Mouse (Mus musculus): Measurements from ENCODE around the gene Iqsec1. TPM values are rescaled to one million over a fixed set of nuclear protein-coding genes. Genes with fewer than 3 reads are reported as not detected.

The Iqsec1 gene
- polyA plus RNA-seq, 1 experiment from 2014 or later, result 2.6 TPM

GRCm38 (mm10) chr6:90720201-90720600 lies 268.3 kb downstream of the Iqsec1 start:
- H3K36me3 ChIP-seq, result no peaks in the 10 kb centered on the region
- peaks cover 38% of the 10 kb centered on the region for H3K4me1 ChIP-seq (replicated peaks)
- no peak overlapping the region for H3K4me3 ChIP-seq (replicated peaks)
- H3K4me2 ChIP-seq, result no peak overlapping the region
- H3K27me3 ChIP-seq, result no peaks in the 10 kb centered on the region
- no peak overlapping the region for H3K27ac ChIP-seq
- WGBS (ENCODE audit: insufficient replicate concordance), result 29% methylated on average over 3 of the region's 3 CpGs
- ATAC-seq (ENCODE audit: low read depth), result no peak
- no peak overlapping the region for H3K9ac ChIP-seq
- no peaks in the 10 kb centered on the region for H3K9me3 ChIP-seq (replicated peaks)
- DNase-seq, result no peak

- DNase-seq (no peak), ATAC-seq (ENCODE audit: low read depth) (no peak)
- Histone ChIP-seq H3K36me3 (no peaks in the 10 kb centered on the region), H3K27ac (no peak overlapping the region), H3K4me3 (replicated peaks) (no peak overlapping the region), H3K4me1 (replicated peaks) (peaks cover 46% of the 10 kb centered on the region), H3K9ac (no peak overlapping the region), H3K9me3 (replicated peaks) (no peaks in the 10 kb centered on the region), H3K4me2 (no peak overlapping the region), H3K27me3 (no peaks in the 10 kb centered on the region)
- 75% methylated on average over 6 of the region's 6 CpGs for WGBS (ENCODE audit: insufficient replicate concordance)
These were observed 269.1 kb downstream of the Iqsec1 start for GRCm38 (mm10) chr6:90719402-90719801.

GRCm38 (mm10) chr6:90718477-90718876 lies 270.0 kb downstream of the Iqsec1 start:
- WGBS (ENCODE audit: insufficient replicate concordance), result 84% methylated on average over 3 of the region's 3 CpGs
- no peak overlapping the region for H3K4me2 ChIP-seq
- H3K4me3 ChIP-seq (replicated peaks), result no peak overlapping the region
- DNase-seq (no peak), ATAC-seq (ENCODE audit: low read depth) (no peak)
- H3K9me3 ChIP-seq (replicated peaks), result no peaks in the 10 kb centered on the region
- H3K9ac ChIP-seq, result no peak overlapping the region
- H3K27me3 ChIP-seq, result no peaks in the 10 kb centered on the region
- peaks cover 56% of the 10 kb centered on the region for H3K4me1 ChIP-seq (replicated peaks)
- 0 out of 2 replicates have a peak, but pooled peaks cover 2% of the 10 kb centered on the region for H3K36me3 ChIP-seq
- no peak overlapping the region for H3K27ac ChIP-seq

GRCm38 (mm10) chr6:90717711-90718110 lies 270.8 kb downstream of the Iqsec1 start:
- H3K4me3 ChIP-seq (replicated peaks), result no peak overlapping the region
- DNase-seq, result no peak
- 0 out of 2 replicates have a peak, but pooled peaks cover 6% of the 10 kb centered on the region for H3K36me3 ChIP-seq
- ATAC-seq (ENCODE audit: low read depth), result no peak
- WGBS (ENCODE audit: insufficient replicate concordance), result 37% methylated on average over 1 of the region's 1 CpGs
- no peaks in the 10 kb centered on the region for H3K27me3 ChIP-seq
- H3K4me2 ChIP-seq, result no peak overlapping the region
- H3K4me1 ChIP-seq (replicated peaks), result peaks cover 63% of the 10 kb centered on the region
- H3K9ac ChIP-seq, result no peak overlapping the region
- no peak overlapping the region for H3K27ac ChIP-seq
- H3K9me3 ChIP-seq (replicated peaks), result no peaks in the 10 kb centered on the region

- Histone ChIP-seq H3K27ac (no peak overlapping the region), H3K4me1 (replicated peaks) (peaks cover 72% of the 10 kb centered on the region), H3K4me2 (peak overlapping the region; percentile 92), H3K9me3 (replicated peaks) (no peaks in the 10 kb centered on the region), H3K36me3 (0 out of 2 replicates have a peak, but pooled peaks cover 6% of the 10 kb centered on the region), H3K9ac (peak overlapping the region; percentile 94; the same call in 1 of the 2 replicates), H3K27me3 (no peaks in the 10 kb centered on the region), H3K4me3 (replicated peaks) (peak overlapping the region; percentile 86)
- DNase-seq (no peak), ATAC-seq (ENCODE audit: low read depth) (no peak)
- WGBS (ENCODE audit: insufficient replicate concordance), result 37% methylated on average over 4 of the region's 4 CpGs
These were observed 271.6 kb downstream of the Iqsec1 start for GRCm38 (mm10) chr6:90716853-90717252.

GRCm38 (mm10) chr6:90716066-90716704 lies 272.3 kb downstream of the Iqsec1 start:
- DNase-seq, result peak; percentile 72
- H3K27ac ChIP-seq, result peak overlapping the region; percentile 88
- peak overlapping the region; percentile 94 for H3K9ac ChIP-seq
- no peaks in the 10 kb centered on the region for H3K27me3 ChIP-seq
- under 1% methylated on average over 49 of the region's 49 CpGs for WGBS (ENCODE audit: insufficient replicate concordance)
- ATAC-seq (ENCODE audit: low read depth), result peak; percentile 81
- peak overlapping the region; percentile 92 for H3K4me2 ChIP-seq
- 0 out of 2 replicates have a peak, but pooled peaks cover 6% of the 10 kb centered on the region for H3K36me3 ChIP-seq
- H3K4me3 ChIP-seq (replicated peaks), result peak overlapping the region; percentile 86
- H3K4me1 ChIP-seq (replicated peaks), result peaks cover 74% of the 10 kb centered on the region
- H3K9me3 ChIP-seq (replicated peaks), result no peaks in the 10 kb centered on the region

GRCm38 (mm10) chr6:90715245-90715905 lies 273.1 kb downstream of the Iqsec1 start:
- H3K4me2 ChIP-seq, result peak overlapping the region; percentile 92
- H3K36me3 ChIP-seq, result 0 out of 2 replicates have a peak, but pooled peaks cover 6% of the 10 kb centered on the region
- H3K4me1 ChIP-seq (replicated peaks), result peaks cover 74% of the 10 kb centered on the region
- DNase-seq, result no peak
- peak overlapping the region; percentile 86 for H3K4me3 ChIP-seq (replicated peaks)
- peak overlapping the region; percentile 94 for H3K9ac ChIP-seq
- 47% methylated on average over 4 of the region's 4 CpGs for whole genome bisulfite sequencing (ENCODE audit: insufficient replicate concordance)
- no peak for ATAC-seq (ENCODE audit: low read depth)
- H3K27ac ChIP-seq, result peak overlapping the region; percentile 88
- no peaks in the 10 kb centered on the region for H3K27me3 ChIP-seq
- no peaks in the 10 kb centered on the region for H3K9me3 ChIP-seq (replicated peaks)

- H3K27ac ChIP-seq, result peak overlapping the region; percentile 95
- WGBS (ENCODE audit: insufficient replicate concordance), result 59% methylated on average over 3 of the region's 3 CpGs
- no peak for ATAC-seq (ENCODE audit: low read depth)
- no peaks in the 10 kb centered on the region for H3K9me3 ChIP-seq (replicated peaks)
- H3K27me3 ChIP-seq, result no peaks in the 10 kb centered on the region
- 0 out of 2 replicates have a peak, but pooled peaks cover 6% of the 10 kb centered on the region for H3K36me3 ChIP-seq
- no peak overlapping the region for H3K4me3 ChIP-seq (replicated peaks)
- H3K4me1 ChIP-seq (replicated peaks), result peaks cover 86% of the 10 kb centered on the region
- H3K4me2 ChIP-seq, result peak overlapping the region; percentile 36; the same call in 1 of the 2 replicates
- DNase-seq, result no peak
- no peak overlapping the region for H3K9ac ChIP-seq
These were observed 274.8 kb downstream of the Iqsec1 start for GRCm38 (mm10) chr6:90713650-90714049.

GRCm38 (mm10) chr6:90712486-90713480 lies 275.7 kb downstream of the Iqsec1 start:
- Histone ChIP-seq H3K4me1 (replicated peaks) (peaks cover 95% of the 10 kb centered on the region), H3K27me3 (no peaks in the 10 kb centered on the region), H3K4me2 (peak overlapping the region; percentile 36), H3K36me3 (0 out of 2 replicates have a peak, but pooled peaks cover 6% of the 10 kb centered on the region), H3K9me3 (replicated peaks) (no peaks in the 10 kb centered on the region), H3K9ac (peak overlapping the region; percentile 35; the same call in 1 of the 2 replicates), H3K27ac (peak overlapping the region; percentile 95), H3K4me3 (replicated peaks) (no peak overlapping the region)
- 53% methylated on average over 8 of the region's 8 CpGs for WGBS (ENCODE audit: insufficient replicate concordance)
- no peak for DNase-seq
- ATAC-seq (ENCODE audit: low read depth), result no peak

GRCm38 (mm10) chr6:90712063-90712462 lies 276.4 kb downstream of the Iqsec1 start:
- DNase-seq (no peak), ATAC-seq (ENCODE audit: low read depth) (no peak)
- 0 out of 2 replicates have a peak, but pooled peaks cover 6% of the 10 kb centered on the region for H3K36me3 ChIP-seq
- H3K4me2 ChIP-seq, result peak overlapping the region; percentile 36
- WGBS (ENCODE audit: insufficient replicate concordance), result 75% methylated on average over 3 of the region's 3 CpGs
- H3K27ac ChIP-seq, result peak overlapping the region; percentile 95
- no peak overlapping the region for H3K4me3 ChIP-seq (replicated peaks)
- peaks cover 97% of the 10 kb centered on the region for H3K4me1 ChIP-seq (replicated peaks)
- H3K9me3 ChIP-seq (replicated peaks), result no peaks in the 10 kb centered on the region
- H3K27me3 ChIP-seq, result no peaks in the 10 kb centered on the region
- H3K9ac ChIP-seq, result peak overlapping the region; percentile 35; the same call in 1 of the 2 replicates

Data from liver, embryonic 13.5 days (tissue).